Comparison of ENCODE assay signal across 8 mouse cellular contexts in genomic region chr1:74771931-74772620, GRCm38 (mm10). TPM values are rescaled to one million over a fixed set of nuclear protein-coding genes. Genes with fewer than 3 reads are reported as not detected.
DNase-seq lines count a peak whose midpoint lies in the region; ATAC-seq and TF ChIP-seq lines count a peak whose summit lies in the region.

No protein-coding gene starts in this region.

- no peaks in the 10 kb centered on the region for H3K9me3 ChIP-seq in hindbrain, embryonic 10.5 days
- no peaks in the 10 kb centered on the region for H3K9me3 ChIP-seq in lung, postnatal 0 days (ENCODE audit: low read length)

- intact Hi-C loops in left cerebral cortex, adult 2 months (cut with DNase I) = no loop called here

- 0 out of 2 replicates have a peak, but pooled peaks have one; percentile 3 for ATAC-seq in lung, postnatal 0 days

- no peak for TF ChIP-seq CTCF in left cerebral cortex, adult 2 months (IDR thresholded peaks at IDR 0.05)
- TF ChIP-seq CTCF in lung, postnatal 0 days (IDR thresholded peaks at IDR 0.05) = no peak

- under 1% methylated on average over 49 of the region's 51 CpGs for WGBS in hindbrain, embryonic 10.5 days
- WGBS in lung, postnatal 0 days = 2% methylated on average over 27 of the region's 51 CpGs

- H3K27ac ChIP-seq in left cerebral cortex, adult 2 months = no peak overlapping the region
- H3K27ac ChIP-seq in hindbrain, embryonic 10.5 days = peak overlapping the region; percentile 50; the same call in 1 of the 2 replicates
- H3K27ac ChIP-seq in lung, postnatal 0 days (ENCODE audit: low read length) = no peak overlapping the region

- H3K9ac ChIP-seq in lung, postnatal 0 days (replicated peaks; ENCODE audit: low read depth) = no peak overlapping the region

- no peak for TF ChIP-seq EP300 in lung, postnatal 0 days (IDR thresholded peaks at IDR 0.05)

- peaks cover 60% of the 10 kb centered on the region for H3K4me1 ChIP-seq in hindbrain, embryonic 10.5 days (replicated peaks)
- peaks cover 9% of the 10 kb centered on the region for H3K4me1 ChIP-seq in lung, postnatal 0 days (ENCODE audit: insufficient read depth, low read depth, low read length)

- H3K4me2 ChIP-seq in lung, postnatal 0 days (replicated peaks; ENCODE audit: low read depth, low read length) = peak overlapping the region; percentile 76

- H3K27me3 ChIP-seq in hindbrain, embryonic 10.5 days (ENCODE audit: insufficient read depth, poor library complexity, severe bottlenecking) = peaks cover 100% of the 10 kb centered on the region
- peaks cover 41% of the 10 kb centered on the region for H3K27me3 ChIP-seq in lung, postnatal 0 days (replicated peaks; ENCODE audit: insufficient read depth, low read length)

- no peak for DNase-seq in left cerebral cortex, adult 2 months (ENCODE audit: extremely low spot score in 1 of 2, low spot score in 2 of 2)
- DNase-seq in left cerebral cortex, adult 9 months (ENCODE audit: low spot score in 2 of 2) = no peak
- peak; percentile 54 to 58 for DNase-seq in adrenal gland, postnatal 36 days
- no peak for DNase-seq in hindbrain, embryonic 10.5 days (ENCODE audit: low spot score)
- no peak for DNase-seq in lung, postnatal 0 days (ENCODE audit: low spot score)
- no peak for DNase-seq in T-cell, adult 2 months (ENCODE audit: low spot score)
- DNase-seq in right cerebral cortex, adult 18-20 months = no peak
- no peak for DNase-seq in Muller cell, postnatal 12 days (ENCODE audit: inconsistent ontology term)

- peak overlapping the region; percentile 38 for H3K4me3 ChIP-seq in left cerebral cortex, adult 2 months
- H3K4me3 ChIP-seq in hindbrain, embryonic 10.5 days = peak overlapping the region; percentile 62
- H3K4me3 ChIP-seq in lung, postnatal 0 days (ENCODE audit: low read depth, low read length) = peak overlapping the region; percentile 38

- H3K36me3 ChIP-seq in hindbrain, embryonic 10.5 days = no peaks in the 10 kb centered on the region
- H3K36me3 ChIP-seq in lung, postnatal 0 days (ENCODE audit: insufficient read depth, low read length) = no peaks in the 10 kb centered on the region

RNA-seq across cellular contexts. Expression of gene Wnt6, which starts 0.4 kb away (rescaled TPM):
- total RNA-seq in left cerebral cortex, adult 2 months (2021) = 1 to 10 TPM; 2.1 to 4.7 TPM
- 1 to 10 TPM; 3.9 to 4.3 TPM for total RNA-seq in adrenal gland, postnatal 36 days (2021)
- 15.5 and 18.2 TPM in 2 replicates for polyA plus RNA-seq in hindbrain, embryonic 10.5 days (2016; fragmentation: Nextera tagmentation; extraction: Ambion mirVana)
- 0.36 and 0.50 TPM in 2 replicates for polyA plus RNA-seq in lung, postnatal 0 days (2015; fragmentation: Nextera tagmentation; extraction: Ambion mirVana)

RNA-seq across cellular contexts. Expression of gene Wnt10a, which starts 19.2 kb away (rescaled TPM):
- total RNA-seq in left cerebral cortex, adult 2 months (2021) = 10 to 100 TPM; 15.0 to 18.2 TPM
- under 1 TPM; 0.36 to 0.43 TPM for total RNA-seq in adrenal gland, postnatal 36 days (2021)
- polyA plus RNA-seq in hindbrain, embryonic 10.5 days (2016; fragmentation: Nextera tagmentation; extraction: Ambion mirVana) = 0.87 and 1.6 TPM in 2 replicates
- polyA plus RNA-seq in lung, postnatal 0 days (2015; fragmentation: Nextera tagmentation; extraction: Ambion mirVana) = not detected in 2 replicates

RNA-seq across cellular contexts. Expression of gene Prkag3, which starts 23.1 kb away (rescaled TPM):
- total RNA-seq in left cerebral cortex, adult 2 months (2021) = not detected
- total RNA-seq in adrenal gland, postnatal 36 days (2021) = under 1 TPM in 1 of 2 experiments, not detected in 1; 0.23 TPM
- polyA plus RNA-seq in hindbrain, embryonic 10.5 days (2016; fragmentation: Nextera tagmentation; extraction: Ambion mirVana) = 0.12 TPM in 1 of 2 replicates, not detected in the other
- polyA plus RNA-seq in lung, postnatal 0 days (2015; fragmentation: Nextera tagmentation; extraction: Ambion mirVana) = 2.6 and 4.6 TPM in 2 replicates

RNA-seq across cellular contexts. Expression of gene Cyp27a1, which starts 58.7 kb away (rescaled TPM):
- total RNA-seq in left cerebral cortex, adult 2 months (2021) = 1 to 10 TPM; 1.7 to 4.5 TPM
- 10 to 100 TPM; 11.4 to 14.9 TPM for total RNA-seq in adrenal gland, postnatal 36 days (2021)
- polyA plus RNA-seq in hindbrain, embryonic 10.5 days (2016; fragmentation: Nextera tagmentation; extraction: Ambion mirVana) = 7.4 and 8.4 TPM in 2 replicates
- polyA plus RNA-seq in lung, postnatal 0 days (2015; fragmentation: Nextera tagmentation; extraction: Ambion mirVana) = 5.2 and 5.4 TPM in 2 replicates

Comparison
In these comparisons a context has a peak if more than half of its experiments do, and no peak if none do; other contexts are left out.
1. DNase-seq: peak in adrenal gland, postnatal 36 days (2 of 2); none in left cerebral cortex, adult 2 months (0 of 2), left cerebral cortex, adult 9 months (0 of 2), hindbrain, embryonic 10.5 days (single experiment), lung, postnatal 0 days (single experiment), T-cell, adult 2 months (single experiment), right cerebral cortex, adult 18-20 months (single experiment) and Muller cell, postnatal 12 days (single experiment).
2. RNA of gene Wnt10a, which starts 19.2 kb away (total RNA-seq): 15.0 to 18.2 TPM in left cerebral cortex, adult 2 months; 0.36 to 0.43 TPM in adrenal gland, postnatal 36 days; every median in the first group is over 10 times any median in the second.
3. Peak in every context shown above with its lines, with median percentiles within 50 percentile points of each other: H3K4me3 ChIP-seq.